Mouse (Mus musculus) kidney, embryonic 15.5 days (tissue): Measurements from ENCODE around the gene Osbpl6. TPM values are rescaled to one million over a fixed set of nuclear protein-coding genes. Genes with fewer than 3 reads are reported as not detected.
"Not testable (repeated sequence)": the region's sequence is repeated elsewhere in the genome, so short reads cannot be mapped to it uniquely, and the experiment has no call there.

ENCODE experiments used
- ATAC-seq: fragments of 200-750 bp; cut with Nextera tagmentation; replicated peaks from 2 replicates; pipeline ENCODE4 v1.8.0; 2017; ENCODE audit warnings: moderate TSS enrichment; ENCODE audit not compliant: low FRiP score
- H3K27ac ChIP-seq: fragments of 300-500 bp; sonication (generic); 2 replicates; pipeline ENCODE4 v1.5.1; 2015; ENCODE audit warnings: mild to moderate bottlenecking, inconsistent platforms
- H3K27me3 ChIP-seq: fragments of 300-500 bp; sonication (generic); 2 replicates; pipeline ENCODE4 v1.6.1; 2015; ENCODE audit warnings: inconsistent platforms
- H3K36me3 ChIP-seq: fragments of 300-500 bp; sonication (generic); 2 replicates; pipeline ENCODE4 v1.6.1; 2015; ENCODE audit warnings: inconsistent platforms
- H3K4me1 ChIP-seq: fragments of 300-500 bp; sonication (generic); 2 replicates; pipeline ENCODE4 v1.6.1; 2015; ENCODE audit warnings: inconsistent platforms
- H3K4me2 ChIP-seq: fragments of 300-500 bp; sonication (generic); 2 replicates; pipeline ENCODE4 v1.6.1; 2015; ENCODE audit warnings: moderate library complexity, mild to moderate bottlenecking, inconsistent platforms
- H3K4me3 ChIP-seq: fragments of 300-500 bp; sonication (generic); replicated peaks from 2 replicates; pipeline ENCODE4 v1.5.1; 2015; ENCODE audit warnings: mild to moderate bottlenecking, inconsistent platforms
- H3K9ac ChIP-seq: fragments of 300-500 bp; sonication (generic); 2 replicates; pipeline ENCODE4 v1.6.1; 2015; ENCODE audit warnings: mild to moderate bottlenecking, inconsistent platforms
- H3K9me3 ChIP-seq: fragments of 300-500 bp; sonication (generic); replicated peaks from 2 replicates; pipeline ENCODE4 v1.6.1; 2016; ENCODE audit warnings: inconsistent platforms
- WGBS: fragments of 180-500 bp; shearing (Covaris S2); methylation state at CpG from one replicate; pipeline ENCODE4 v1.1.7; 2015; ENCODE audit warnings: mixed read lengths; 5-methylcytosine and 5-hydroxymethylcytosine counted together
- polyA plus RNA-seq: library from polyadenylated mRNA; unstranded; fragments of >200 nt; fragmentation: Nextera tagmentation; extraction: Ambion mirVana; gene quantifications from 2 replicates; pipeline ENCODE4 v1.2.1, GENCODE M21; 2015

Osbpl6 gene
- polyA plus RNA-seq, 1 experiment from 2014 or later = 20.1 TPM

- no peaks in the 10 kb centered on the region for H3K9me3 ChIP-seq
- no peaks in the 10 kb centered on the region for H3K27me3 ChIP-seq
- no peaks in the 10 kb centered on the region for H3K4me1 ChIP-seq
- 82% methylated on average over 7 of the region's 7 CpGs for WGBS
- no peak overlapping the region for H3K4me2 ChIP-seq
- peaks cover 36% of the 10 kb centered on the region; the same call in 1 of the 2 replicates for H3K36me3 ChIP-seq
- no peak overlapping the region for H3K9ac ChIP-seq
- no peak overlapping the region for H3K4me3 ChIP-seq
- no peak overlapping the region for H3K27ac ChIP-seq
- ATAC-seq = no peak
These were observed 183.9 kb downstream of the Osbpl6 start for GRCm38 (mm10) chr2:76590221-76590620.

- WGBS = 76% methylated on average over 3 of the region's 3 CpGs
- Histone ChIP-seq H3K9ac (no peak overlapping the region), H3K9me3 (no peaks in the 10 kb centered on the region), H3K4me2 (no peak overlapping the region), H3K36me3 (peaks cover 28% of the 10 kb centered on the region; the same call in 1 of the 2 replicates), H3K27me3 (no peaks in the 10 kb centered on the region), H3K27ac (no peak overlapping the region), H3K4me3 (no peak overlapping the region), H3K4me1 (no peaks in the 10 kb centered on the region)
- no peak for ATAC-seq
These were observed 186.2 kb downstream of the Osbpl6 start for GRCm38 (mm10) chr2:76592401-76592924.

- no peaks in the 10 kb centered on the region for H3K27me3 ChIP-seq
- no peak overlapping the region for H3K9ac ChIP-seq
- H3K27ac ChIP-seq = no peak overlapping the region
- H3K9me3 ChIP-seq = no peaks in the 10 kb centered on the region
- WGBS = 87% methylated on average over 11 of the region's 11 CpGs
- H3K36me3 ChIP-seq = peaks cover 17% of the 10 kb centered on the region; the same call in 1 of the 2 replicates
- no peak overlapping the region for H3K4me2 ChIP-seq
- H3K4me3 ChIP-seq = no peak overlapping the region
- ATAC-seq = no peak
- no peaks in the 10 kb centered on the region for H3K4me1 ChIP-seq
These were observed 191.2 kb downstream of the Osbpl6 start for GRCm38 (mm10) chr2:76597521-76597920.

- H3K4me2 ChIP-seq = no peak overlapping the region
- H3K27me3 ChIP-seq = no peaks in the 10 kb centered on the region
- no peak overlapping the region for H3K4me3 ChIP-seq
- H3K4me1 ChIP-seq = no peaks in the 10 kb centered on the region
- no peak overlapping the region for H3K9ac ChIP-seq
- WGBS = 78% methylated on average over 5 of the region's 5 CpGs
- peaks cover 9% of the 10 kb centered on the region; the same call in 1 of the 2 replicates for H3K36me3 ChIP-seq
- ATAC-seq = no peak
- H3K9me3 ChIP-seq = no peaks in the 10 kb centered on the region
- H3K27ac ChIP-seq = no peak overlapping the region
These were observed 192.9 kb downstream of the Osbpl6 start for GRCm38 (mm10) chr2:76599214-76599613.

- H3K9ac ChIP-seq = no peak overlapping the region
- no peak for ATAC-seq
- H3K4me3 ChIP-seq = no peak overlapping the region
- WGBS = 90% methylated on average over 1 of the region's 1 CpGs
- H3K36me3 ChIP-seq = no peaks in the 10 kb centered on the region
- no peak overlapping the region for H3K27ac ChIP-seq
- H3K27me3 ChIP-seq = no peaks in the 10 kb centered on the region
- no peaks in the 10 kb centered on the region for H3K9me3 ChIP-seq
- H3K4me1 ChIP-seq = no peaks in the 10 kb centered on the region
- H3K4me2 ChIP-seq = no peak overlapping the region
These were observed 195.9 kb downstream of the Osbpl6 start for GRCm38 (mm10) chr2:76602256-76602655.

GRCm38 (mm10) chr2:76606704-76607103 is 200.4 kb downstream of the Osbpl6 start:
- Histone ChIP-seq H3K4me3 (no peak overlapping the region), H3K27me3 (no peaks in the 10 kb centered on the region), H3K9me3 (no peaks in the 10 kb centered on the region), H3K4me1 (no peaks in the 10 kb centered on the region), H3K36me3 (no peaks in the 10 kb centered on the region), H3K9ac (no peak overlapping the region), H3K27ac (no peak overlapping the region), H3K4me2 (no peak overlapping the region)
- WGBS = 87% methylated on average over 3 of the region's 3 CpGs
- ATAC-seq = no peak

- no peak overlapping the region for H3K4me3 ChIP-seq
- H3K9me3 ChIP-seq = no peaks in the 10 kb centered on the region
- H3K9ac ChIP-seq = no peak overlapping the region
- no peak overlapping the region for H3K4me2 ChIP-seq
- ATAC-seq = no peak
- H3K27ac ChIP-seq = no peak overlapping the region
- H3K36me3 ChIP-seq = no peaks in the 10 kb centered on the region
- 79% methylated on average over 10 of the region's 10 CpGs for WGBS
- H3K4me1 ChIP-seq = no peaks in the 10 kb centered on the region
- H3K27me3 ChIP-seq = no peaks in the 10 kb centered on the region
These were observed 204.2 kb downstream of the Osbpl6 start for GRCm38 (mm10) chr2:76610326-76611104.

- ATAC-seq = no peak
- Histone ChIP-seq H3K36me3 (no peaks in the 10 kb centered on the region), H3K9ac (no peak overlapping the region)
These were observed 205.7 kb downstream of the Osbpl6 start for GRCm38 (mm10) chr2:76611996-76612395.

GRCm38 (mm10) chr2:76618078-76618477 is 211.8 kb downstream of the Osbpl6 start:
- ATAC-seq = no peak
- peaks cover 5% of the 10 kb centered on the region for H3K36me3 ChIP-seq
- 36% methylated on average over 1 of the region's 1 CpGs for WGBS

More at GRCm38 (mm10) chr2:76611996-76612395, 205.7 kb downstream of the Osbpl6 start:
- 83% methylated on average over 3 of the region's 3 CpGs for WGBS
- Histone ChIP-seq H3K27ac (no peak overlapping the region), H3K9me3 (no peaks in the 10 kb centered on the region), H3K27me3 (no peaks in the 10 kb centered on the region), H3K4me3 (no peak overlapping the region), H3K4me1 (no peaks in the 10 kb centered on the region), H3K4me2 (no peak overlapping the region)

GRCm38 (mm10) chr2:76620188-76620587 is 213.9 kb downstream of the Osbpl6 start:
- Histone ChIP-seq H3K4me3 (no peak overlapping the region), H3K9me3 (no peaks in the 10 kb centered on the region), H3K4me1 (no peaks in the 10 kb centered on the region), H3K9ac (no peak overlapping the region), H3K4me2 (no peak overlapping the region), H3K36me3 (peaks cover 25% of the 10 kb centered on the region), H3K27me3 (no peaks in the 10 kb centered on the region), H3K27ac (no peak overlapping the region)
- 53% methylated on average over 5 of the region's 5 CpGs for WGBS
- no peak for ATAC-seq

More at GRCm38 (mm10) chr2:76618078-76618477, 211.8 kb downstream of the Osbpl6 start:
- no peaks in the 10 kb centered on the region for H3K4me1 ChIP-seq
- H3K4me2 ChIP-seq = no peak overlapping the region
- H3K27ac ChIP-seq = no peak overlapping the region
- H3K9ac ChIP-seq = no peak overlapping the region
- H3K4me3 ChIP-seq = no peak overlapping the region
- H3K27me3 ChIP-seq = no peaks in the 10 kb centered on the region
- no peaks in the 10 kb centered on the region for H3K9me3 ChIP-seq

- Histone ChIP-seq H3K4me1 (no peaks in the 10 kb centered on the region), H3K9me3 (peaks cover 7% of the 10 kb centered on the region), H3K27ac (no peak overlapping the region), H3K9ac (no peak overlapping the region), H3K4me2 (no peak overlapping the region), H3K4me3 (no peak overlapping the region), H3K36me3 (peaks cover 40% of the 10 kb centered on the region), H3K27me3 (no peaks in the 10 kb centered on the region)
- ATAC-seq = no peak
- WGBS = 32% methylated on average over 1 of the region's 1 CpGs
These were observed 215.4 kb downstream of the Osbpl6 start for GRCm38 (mm10) chr2:76621724-76622123.

GRCm38 (mm10) chr2:76622316-76622715 is 216.0 kb downstream of the Osbpl6 start:
- not testable (repeated sequence) for H3K9me3 ChIP-seq, H3K27ac ChIP-seq, H3K27me3 ChIP-seq, H3K4me2 ChIP-seq, H3K4me1 ChIP-seq, H3K4me3 ChIP-seq, H3K9ac ChIP-seq, ATAC-seq
- 89% methylated on average over 2 of the region's 2 CpGs for WGBS
- peaks cover 46% of the 10 kb centered on the region for H3K36me3 ChIP-seq
